Mouse (Mus musculus) hindbrain, embryonic 15.5 days (tissue): ENCODE measurements at regions not wholly inside any gene's neighbourhood (a gene's known extent, or its start where the extent isn't known, plus 50 kb on each side); places are given as distances from the start of the nearest gene placed in this dataset.
A peak's percentile ranks its signal among the peaks of the same experiment; 100 is the strongest.

Experiments used
- ATAC-seq: fragments of 200-750 bp; cut with Nextera tagmentation; 2 replicates; pipeline ENCODE4 v1.8.0; 2017; ENCODE audit warnings: low read depth, moderate number of reproducible peaks, moderate TSS enrichment; ENCODE audit not compliant: low FRiP score
- H3K27ac ChIP-seq: fragments of 300-500 bp; sonication (generic); replicated peaks from 2 replicates; pipeline ENCODE4 v1.5.1; 2015; ENCODE audit warnings: mild to moderate bottlenecking, inconsistent platforms
- H3K27me3 ChIP-seq: fragments of 300-500 bp; sonication (generic); 2 replicates; pipeline ENCODE4 v1.6.1; 2015; ENCODE audit warnings: control low read depth, inconsistent platforms
- H3K36me3 ChIP-seq: fragments of 300-500 bp; sonication (generic); 2 replicates; pipeline ENCODE4 v1.6.1; 2015; ENCODE audit warnings: control low read depth, inconsistent platforms
- H3K4me1 ChIP-seq: fragments of 300-500 bp; sonication (generic); replicated peaks from 2 replicates; pipeline ENCODE4 v1.6.1; 2015; ENCODE audit warnings: control low read depth, inconsistent platforms
- H3K4me2 ChIP-seq: fragments of 300-500 bp; sonication (generic); 2 replicates; pipeline ENCODE4 v1.6.1; 2015; ENCODE audit warnings: moderate library complexity, mild to moderate bottlenecking, inconsistent platforms
- H3K4me3 ChIP-seq: fragments of 300-500 bp; sonication (generic); 2 replicates; pipeline ENCODE4 v1.5.1; 2015; ENCODE audit warnings: mild to moderate bottlenecking, inconsistent platforms
- H3K9ac ChIP-seq: fragments of 300-500 bp; sonication (generic); 2 replicates; pipeline ENCODE4 v1.6.1; 2015; ENCODE audit warnings: inconsistent platforms
- H3K9me3 ChIP-seq: fragments of 300-500 bp; sonication (generic); 2 replicates; pipeline ENCODE4 v1.6.1; 2016; ENCODE audit warnings: control low read depth, inconsistent platforms
- WGBS: fragments of 180-500 bp; shearing (Covaris S2); methylation state at CpG from one replicate; pipeline ENCODE4 v1.1.7; 2015; 5-methylcytosine and 5-hydroxymethylcytosine counted together

GRCm38 (mm10) chr10:66756866-66757265, 339.1 kb upstream of the Jmjd1c start:
- Histone ChIP-seq H3K36me3 (no peaks in the 10 kb centered on the region), H3K27me3 (no peaks in the 10 kb centered on the region), H3K9me3 (no peaks in the 10 kb centered on the region), H3K4me1 (no peaks in the 10 kb centered on the region), H3K4me3 (no peak overlapping the region), H3K4me2 (no peak overlapping the region), H3K9ac (no peak overlapping the region), H3K27ac (no peak overlapping the region)
- no peak for ATAC-seq
- WGBS: 86% methylated on average over 4 of the region's 4 CpGs

- Histone ChIP-seq H3K36me3 (no peaks in the 10 kb centered on the region), H3K27me3 (no peaks in the 10 kb centered on the region), H3K4me2 (peak overlapping the region; percentile 44), H3K27ac (no peak overlapping the region), H3K9me3 (no peaks in the 10 kb centered on the region), H3K4me3 (0 out of 2 replicates have a peak overlapping the region, but pooled peaks have one; percentile 12), H3K9ac (0 out of 2 replicates have a peak overlapping the region, but pooled peaks have one; percentile 18), H3K4me1 (peaks cover 4% of the 10 kb centered on the region)
- no peak for ATAC-seq
- WGBS: 33% methylated on average over 21 of the region's 21 CpGs
Observed at GRCm38 (mm10) chr10:66770161-66771030, 325.5 kb upstream of the Jmjd1c start.

GRCm38 (mm10) chr10:66780335-66781170, 315.4 kb upstream of the Jmjd1c start:
- Histone ChIP-seq H3K4me3 (no peak overlapping the region), H3K36me3 (no peaks in the 10 kb centered on the region)

GRCm38 (mm10) chr10:66781171-66781510, 314.8 kb upstream of the Jmjd1c start:
- ATAC-seq: no peak
- no peak overlapping the region for H3K4me3 ChIP-seq
- H3K27ac ChIP-seq: no peak overlapping the region
- no peak overlapping the region for H3K9ac ChIP-seq
- H3K4me2 ChIP-seq: no peak overlapping the region
- H3K4me1 ChIP-seq: no peaks in the 10 kb centered on the region
- WGBS: 82% methylated on average over 1 of the region's 1 CpGs
- H3K36me3 ChIP-seq: no peaks in the 10 kb centered on the region
- H3K9me3 ChIP-seq: no peaks in the 10 kb centered on the region
- H3K27me3 ChIP-seq: no peaks in the 10 kb centered on the region

More at GRCm38 (mm10) chr10:66780335-66781170, 315.4 kb upstream of the Jmjd1c start:
- no peak overlapping the region for H3K9ac ChIP-seq
- no peak for ATAC-seq
- 86% methylated on average over 11 of the region's 11 CpGs for WGBS
- H3K27me3 ChIP-seq: no peaks in the 10 kb centered on the region
- H3K27ac ChIP-seq: no peak overlapping the region
- no peak overlapping the region for H3K4me2 ChIP-seq
- no peaks in the 10 kb centered on the region for H3K9me3 ChIP-seq
- H3K4me1 ChIP-seq: no peaks in the 10 kb centered on the region

DNA sequence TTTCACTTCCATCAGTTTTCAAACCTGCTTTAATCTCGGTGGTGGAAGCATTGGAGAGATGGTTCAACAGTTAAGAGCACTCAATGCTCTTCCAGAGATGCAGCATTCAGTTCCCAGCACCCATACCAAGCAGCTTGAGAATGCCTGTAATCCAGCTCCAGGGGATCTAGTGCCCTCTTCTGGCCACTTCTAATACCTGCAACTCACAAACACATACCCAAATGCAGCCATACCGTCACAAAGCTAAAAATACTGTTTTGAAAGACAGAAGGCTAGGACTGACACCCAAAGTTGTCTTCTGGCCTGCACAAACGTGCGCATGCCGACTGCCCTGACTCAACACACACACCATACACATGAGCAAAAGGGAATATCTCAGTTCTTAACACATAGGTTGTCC, 313.9 kb upstream of the Jmjd1c start:
- no peak overlapping the region for H3K27ac ChIP-seq
- 96% methylated on average over 5 of the region's 5 CpGs for WGBS
- H3K4me3 ChIP-seq: no peak overlapping the region
- H3K4me2 ChIP-seq: no peak overlapping the region
- H3K9ac ChIP-seq: no peak overlapping the region
- H3K36me3 ChIP-seq: no peaks in the 10 kb centered on the region
- no peaks in the 10 kb centered on the region for H3K27me3 ChIP-seq
- H3K4me1 ChIP-seq: no peaks in the 10 kb centered on the region
- no peak for ATAC-seq
- no peaks in the 10 kb centered on the region for H3K9me3 ChIP-seq

- Histone ChIP-seq H3K27me3 (no peaks in the 10 kb centered on the region), H3K27ac (no peak overlapping the region), H3K4me1 (no peaks in the 10 kb centered on the region), H3K4me2 (no peak overlapping the region), H3K9ac (no peak overlapping the region), H3K36me3 (no peaks in the 10 kb centered on the region), H3K4me3 (no peak overlapping the region), H3K9me3 (no peaks in the 10 kb centered on the region)
- ATAC-seq: no peak
- WGBS: 84% methylated on average over 7 of the region's 7 CpGs
Observed at GRCm38 (mm10) chr10:66787812-66788211, 308.1 kb upstream of the Jmjd1c start.

- 94% methylated on average over 9 of the region's 9 CpGs for WGBS
Observed at GRCm38 (mm10) chr10:66796296-66796695, 299.6 kb upstream of the Jmjd1c start.

DNA sequence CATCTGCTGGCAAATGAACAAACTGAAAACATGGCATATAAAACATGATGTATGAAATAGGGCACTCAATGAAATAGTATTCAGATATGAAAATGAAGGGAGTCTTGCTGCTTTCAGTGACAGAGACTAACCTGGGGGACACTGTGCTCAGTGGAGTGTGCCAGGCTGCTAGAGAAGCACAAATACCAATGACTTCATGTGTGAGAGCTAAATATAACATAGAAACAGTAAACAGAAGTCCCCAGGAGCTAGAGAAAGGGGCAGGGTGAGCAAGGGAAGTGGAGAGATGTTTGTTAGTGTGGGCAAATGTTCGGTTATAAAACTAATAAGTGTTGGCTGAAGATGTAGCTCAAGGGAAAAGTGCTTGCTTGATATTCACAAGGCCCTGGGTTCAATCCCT, 293.2 kb upstream of the Jmjd1c start:
- Histone ChIP-seq H3K9ac (no peak overlapping the region), H3K27me3 (no peaks in the 10 kb centered on the region), H3K4me3 (no peak overlapping the region), H3K9me3 (peaks cover 6% of the 10 kb centered on the region; the same call in 1 of the 2 replicates), H3K36me3 (no peaks in the 10 kb centered on the region), H3K4me2 (no peak overlapping the region), H3K4me1 (0 out of 2 replicates have a peak, but pooled peaks cover 3% of the 10 kb centered on the region), H3K27ac (no peak overlapping the region)
- 97% methylated on average over 1 of the region's 1 CpGs for WGBS
- ATAC-seq: no peak

More at GRCm38 (mm10) chr10:66796296-66796695, 299.6 kb upstream of the Jmjd1c start:
- Histone ChIP-seq H3K27me3 (no peaks in the 10 kb centered on the region), H3K4me3 (no peak overlapping the region), H3K27ac (no peak overlapping the region), H3K4me2 (no peak overlapping the region), H3K36me3 (no peaks in the 10 kb centered on the region), H3K4me1 (no peaks in the 10 kb centered on the region), H3K9ac (no peak overlapping the region), H3K9me3 (no peaks in the 10 kb centered on the region)
- no peak for ATAC-seq

DNA sequence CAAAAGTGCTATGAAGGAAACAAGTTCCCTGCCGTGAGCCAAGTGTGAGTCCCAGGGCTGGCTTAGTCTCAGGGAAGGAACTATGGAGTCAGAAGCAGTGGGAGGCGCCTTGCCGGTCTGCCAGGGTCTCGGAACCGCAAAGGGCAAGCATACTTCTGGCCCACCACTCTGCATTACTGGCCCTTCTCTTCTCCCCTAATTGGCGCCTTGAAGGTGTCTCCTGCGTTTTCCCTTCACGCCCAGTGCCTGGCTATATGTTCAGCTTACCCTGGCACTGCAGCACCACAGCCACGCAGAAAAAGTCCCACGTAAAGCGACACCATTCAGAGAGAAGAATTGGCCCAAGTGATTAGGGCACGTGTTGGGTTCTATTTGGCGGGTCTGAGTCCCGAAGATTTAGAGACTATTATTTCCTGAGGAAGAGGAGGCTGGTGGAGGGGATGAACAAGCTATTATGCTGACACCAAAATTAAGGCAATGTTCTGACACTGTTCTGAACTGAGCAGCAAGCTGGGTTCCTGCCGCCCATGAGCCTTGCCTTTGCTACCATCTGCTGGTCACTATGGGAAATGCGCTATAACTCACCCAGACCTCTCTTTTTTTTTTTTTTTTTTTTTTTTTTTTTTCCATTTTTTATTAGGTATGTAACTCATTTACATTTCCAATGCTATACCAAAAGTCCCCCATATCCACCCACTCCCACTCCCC, 288.5 kb upstream of the Jmjd1c start:
- Histone ChIP-seq H3K9ac (no peak overlapping the region), H3K27ac (no peak overlapping the region), H3K9me3 (peaks cover 6% of the 10 kb centered on the region; the same call in 1 of the 2 replicates), H3K4me2 (peak overlapping the region; percentile 39), H3K27me3 (no peaks in the 10 kb centered on the region), H3K36me3 (no peaks in the 10 kb centered on the region), H3K4me3 (no peak overlapping the region), H3K4me1 (0 out of 2 replicates have a peak, but pooled peaks cover 3% of the 10 kb centered on the region)
- ATAC-seq: peak; percentile 73
- 47% methylated on average over 16 of the region's 16 CpGs for WGBS

- no peak for ATAC-seq
- Histone ChIP-seq H3K4me2 (no peak overlapping the region), H3K27ac (no peak overlapping the region), H3K36me3 (no peaks in the 10 kb centered on the region), H3K4me1 (peaks cover 3% of the 10 kb centered on the region; the same call in 1 of the 2 replicates), H3K4me3 (no peak overlapping the region), H3K9ac (no peak overlapping the region), H3K9me3 (no peaks in the 10 kb centered on the region), H3K27me3 (no peaks in the 10 kb centered on the region)
- 80% methylated on average over 11 of the region's 11 CpGs for WGBS
Observed at GRCm38 (mm10) chr10:66812515-66813260, 283.2 kb upstream of the Jmjd1c start.

DNA sequence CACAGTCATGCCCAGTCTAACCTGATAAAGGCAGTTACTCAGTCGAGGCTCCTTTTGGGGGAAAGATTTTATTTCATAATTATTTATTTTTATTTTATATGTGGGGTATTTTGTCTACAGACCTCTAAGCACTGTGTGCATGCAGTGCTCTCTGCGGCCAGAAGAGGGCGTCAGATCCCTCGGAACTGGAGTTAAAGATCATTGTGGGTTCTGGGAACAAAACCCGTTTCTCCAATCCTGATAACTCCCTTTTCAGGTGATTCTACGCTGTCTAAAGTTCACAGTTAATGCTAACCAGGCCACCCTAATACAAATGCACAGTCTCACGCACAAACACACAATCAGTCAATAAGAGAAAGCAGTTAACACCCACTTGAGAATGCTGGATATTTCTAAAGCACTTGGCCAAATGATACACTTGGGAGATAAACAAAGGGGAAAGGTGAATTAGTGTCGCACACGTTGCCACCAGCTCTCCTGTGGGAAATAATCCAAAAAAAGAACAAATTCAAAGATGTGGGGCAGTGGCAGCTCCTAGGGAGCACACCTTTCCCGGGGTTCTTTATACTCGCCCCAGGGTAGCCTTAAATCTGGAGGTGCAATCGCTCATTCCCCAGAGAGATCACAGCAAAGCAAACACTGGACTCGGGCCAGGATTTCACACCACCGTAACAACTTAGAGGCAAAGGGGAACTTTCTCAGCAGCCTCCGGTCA, 281.9 kb upstream of the Jmjd1c start:
- Histone ChIP-seq H3K4me2 (peak overlapping the region; percentile 31), H3K27me3 (no peaks in the 10 kb centered on the region), H3K4me1 (peaks cover 3% of the 10 kb centered on the region; the same call in 1 of the 2 replicates), H3K27ac (no peak overlapping the region), H3K9me3 (no peaks in the 10 kb centered on the region), H3K4me3 (no peak overlapping the region), H3K36me3 (no peaks in the 10 kb centered on the region), H3K9ac (no peak overlapping the region)
- WGBS: 16% methylated on average over 15 of the region's 15 CpGs
- ATAC-seq: no peak
